Mouse (Mus musculus) cerebellum, postnatal 4 days (tissue): ENCODE data around the gene Smlr1.

Source experiments
- DNase-seq, 2 experiments: peaks; one replicate each; pipeline ENCODE4 v3.0.0; 2022; ENCODE audit warnings: low spot score in 2 of 2, mixed read lengths in 1 of 2

Gene Smlr1

DNA sequence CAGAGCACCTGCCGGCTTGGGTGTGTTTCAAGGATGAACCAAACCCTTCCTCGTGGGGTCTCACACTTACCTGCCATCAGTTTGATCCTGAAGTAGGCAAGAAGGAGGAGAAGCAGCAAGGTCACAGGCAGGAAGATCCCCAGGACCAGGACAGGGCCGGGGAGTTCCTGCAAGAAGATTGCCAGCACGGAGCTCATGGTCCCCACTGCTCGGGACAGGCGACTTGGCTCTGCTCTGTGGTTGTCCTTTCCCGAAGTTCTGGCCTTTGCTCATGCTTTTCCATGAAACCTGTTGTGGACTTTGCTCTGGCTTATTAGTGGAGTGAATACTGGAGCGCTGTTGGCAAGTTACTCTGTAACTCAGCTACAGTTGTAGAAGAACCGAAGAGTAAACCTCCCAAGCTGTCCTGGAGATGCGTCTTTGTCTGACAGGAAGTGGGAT lies at the start of gene Smlr1:
Gene Smlr1 (minus strand): TSS at position 377 of the 441 bp plus-strand sequence.
- DNase-seq = no peak

DNA sequence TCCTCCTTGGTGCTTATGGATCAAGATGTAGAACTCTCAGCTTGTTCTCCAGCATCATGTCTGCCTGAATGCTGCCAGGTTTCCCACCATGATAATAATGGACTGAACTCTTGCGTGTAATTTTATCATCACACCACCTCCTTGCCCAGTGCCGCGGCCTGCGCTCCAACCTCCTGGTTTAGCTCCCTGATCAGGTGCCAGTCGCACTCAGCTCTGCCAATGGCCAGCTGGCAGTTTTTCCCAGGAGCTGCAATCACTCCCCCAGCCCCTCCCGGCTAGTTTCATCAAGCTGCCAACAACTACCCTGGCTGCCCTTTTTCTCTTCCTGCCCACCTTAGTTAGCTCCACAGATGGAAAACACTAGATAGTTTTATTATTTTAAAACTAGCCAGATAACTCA lies 48.8 kb upstream of the Smlr1 start:
- peak; percentile 28 to 67 for DNase-seq

DNA sequence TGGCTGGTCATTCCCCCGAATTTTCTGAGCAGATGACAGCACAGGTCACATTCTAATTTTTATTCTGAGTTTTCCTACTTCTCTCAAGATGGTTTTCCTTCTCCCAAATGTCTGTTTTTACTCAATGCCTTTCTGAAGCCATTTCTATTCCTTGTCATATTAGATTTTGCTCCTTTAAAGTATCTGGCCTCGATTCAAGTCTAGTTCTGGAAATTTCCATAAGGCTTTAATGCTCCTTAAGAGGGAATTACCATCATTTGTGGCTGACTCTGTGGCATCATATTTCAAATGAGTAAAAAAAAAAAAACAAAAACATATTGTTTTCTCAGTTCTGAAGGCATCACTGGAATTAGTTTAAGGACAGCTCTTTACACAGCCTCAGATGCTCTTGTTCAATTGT lies 44.0 kb upstream of the Smlr1 start:
- no peak for DNase-seq

DNA sequence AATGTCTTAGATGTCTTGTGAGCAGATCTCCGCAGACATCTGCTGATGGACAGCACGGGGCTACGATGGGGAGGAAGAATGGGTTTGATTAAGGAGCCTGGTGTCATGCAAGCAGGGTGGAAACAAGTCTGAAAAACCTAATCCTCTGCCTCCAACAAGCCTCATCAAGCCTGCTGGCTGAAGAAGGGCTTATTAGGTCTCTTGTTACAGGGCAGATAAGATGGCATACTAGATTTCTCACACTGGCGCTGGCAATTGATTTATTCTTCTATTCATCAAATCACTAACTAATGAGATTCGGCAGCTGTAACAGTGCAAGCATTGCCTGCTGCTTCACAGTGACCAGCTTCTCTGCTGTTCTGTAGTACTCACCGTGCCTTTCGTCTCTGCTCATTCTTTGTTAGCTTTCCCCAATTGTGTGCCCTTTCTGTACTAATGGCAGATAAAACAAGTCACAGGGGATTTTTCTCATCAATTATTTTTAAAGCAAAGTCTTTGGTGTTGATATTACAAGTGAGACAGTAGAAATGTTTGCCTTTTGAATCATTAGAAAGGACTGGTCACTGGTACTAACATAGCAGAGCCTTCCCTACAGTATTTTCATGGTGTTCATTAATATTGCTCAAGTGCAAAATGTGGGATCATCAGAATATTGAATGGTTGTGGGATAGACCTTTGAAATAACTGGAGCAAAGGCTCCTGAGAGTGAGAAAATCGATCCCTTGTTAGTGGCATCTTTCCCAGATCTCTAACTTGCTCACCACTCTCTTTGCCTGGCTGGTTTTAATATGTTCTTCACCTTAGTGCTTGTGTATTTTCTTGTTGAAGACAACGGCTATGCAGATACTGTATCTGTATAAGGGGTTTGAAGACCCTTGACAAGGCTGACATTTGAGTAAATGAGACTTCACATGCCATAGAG lies 35.5 kb upstream of the Smlr1 start:
- DNase-seq = no peak

DNA sequence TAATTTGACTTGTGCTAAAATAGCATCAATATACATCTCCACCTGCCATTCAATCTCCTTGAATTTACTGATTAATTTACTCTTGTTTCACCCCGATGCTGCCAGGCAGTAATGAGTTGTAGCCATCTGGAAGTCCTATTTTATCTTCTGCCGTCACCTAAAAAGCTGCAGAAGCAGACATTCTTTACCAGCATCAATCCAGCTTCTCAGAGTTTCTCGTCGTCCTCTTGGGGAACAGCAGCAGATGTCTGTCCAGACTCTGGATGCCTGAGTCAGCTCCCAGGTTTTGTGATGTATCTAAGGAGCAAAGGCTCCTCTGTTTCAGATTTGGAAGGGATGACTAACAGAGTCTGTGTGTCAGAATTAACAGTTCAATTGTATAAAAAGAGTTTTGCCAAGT lies 16.9 kb upstream of the Smlr1 start:
- no peak for DNase-seq

DNA sequence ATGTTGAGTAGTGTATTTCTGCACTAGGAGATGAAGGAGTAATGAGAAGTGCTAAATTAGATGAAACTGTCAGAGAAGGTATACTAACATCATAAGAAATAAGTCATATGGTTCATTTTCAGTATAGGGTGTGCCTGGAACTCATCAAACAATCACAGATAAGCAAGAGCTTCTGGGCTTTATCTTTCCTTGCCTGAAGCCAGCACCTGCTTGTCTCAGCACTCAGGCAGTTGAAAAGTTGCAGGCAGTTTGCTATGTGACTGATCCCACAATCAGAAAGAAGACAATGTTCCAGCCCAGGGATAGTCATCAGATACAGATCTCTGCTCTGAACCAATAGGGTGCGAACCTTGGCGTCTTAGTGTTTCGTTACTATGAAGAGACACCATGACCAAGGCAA lies 5.0 kb upstream of the Smlr1 start:
- DNase-seq = no peak

DNA sequence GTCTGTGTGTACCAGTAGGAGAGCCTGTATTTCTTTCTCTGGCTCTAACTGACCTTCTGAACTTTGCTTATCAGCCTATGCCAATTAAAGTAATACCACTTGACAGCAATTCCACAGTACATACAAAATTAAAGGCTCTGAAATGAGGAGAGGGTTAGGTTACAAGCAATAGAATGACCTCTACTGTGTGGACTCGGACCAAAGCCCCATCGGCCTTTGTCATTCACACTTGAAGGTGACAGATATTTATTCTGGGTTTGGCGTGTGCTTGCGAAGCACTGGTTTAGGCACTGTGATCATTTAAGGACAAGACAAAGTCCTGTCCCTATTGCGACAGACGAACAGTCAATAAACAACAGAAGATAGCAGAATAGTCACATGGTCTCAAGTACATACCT lies 3.7 kb upstream of the Smlr1 start:
- DNase-seq = no peak

DNA sequence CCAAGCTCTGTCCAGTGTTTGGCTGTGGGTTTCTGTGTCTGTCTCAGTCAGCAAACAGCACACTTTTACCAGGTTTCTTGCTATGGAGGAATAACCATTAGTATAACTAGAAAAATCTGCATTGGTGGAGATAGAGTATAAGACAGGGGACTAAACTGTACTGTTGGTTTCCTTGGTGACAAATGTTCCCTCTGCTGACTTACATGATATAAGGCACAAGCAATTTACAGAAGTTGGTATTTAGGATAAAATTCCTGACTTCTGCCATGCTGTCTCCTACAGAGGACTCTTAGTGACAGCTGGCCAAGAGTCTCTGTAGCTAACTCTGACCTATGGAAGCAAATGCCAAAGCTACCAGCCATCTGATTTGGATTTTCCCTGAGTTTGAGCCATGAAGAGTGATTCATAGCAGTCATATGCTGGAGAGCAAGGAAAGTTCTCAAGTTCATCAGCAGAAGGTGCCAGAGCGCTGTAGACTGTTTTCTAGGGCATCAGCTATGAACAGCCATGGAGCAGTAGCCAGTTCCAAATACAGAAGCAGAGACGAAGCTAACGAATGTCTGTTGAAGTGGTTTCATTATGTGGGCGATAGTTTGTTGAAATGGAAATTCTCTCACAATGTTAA lies 3.2 kb upstream of the Smlr1 start:
- DNase-seq = peak in 1 of 2 experiments; percentile 6

DNA sequence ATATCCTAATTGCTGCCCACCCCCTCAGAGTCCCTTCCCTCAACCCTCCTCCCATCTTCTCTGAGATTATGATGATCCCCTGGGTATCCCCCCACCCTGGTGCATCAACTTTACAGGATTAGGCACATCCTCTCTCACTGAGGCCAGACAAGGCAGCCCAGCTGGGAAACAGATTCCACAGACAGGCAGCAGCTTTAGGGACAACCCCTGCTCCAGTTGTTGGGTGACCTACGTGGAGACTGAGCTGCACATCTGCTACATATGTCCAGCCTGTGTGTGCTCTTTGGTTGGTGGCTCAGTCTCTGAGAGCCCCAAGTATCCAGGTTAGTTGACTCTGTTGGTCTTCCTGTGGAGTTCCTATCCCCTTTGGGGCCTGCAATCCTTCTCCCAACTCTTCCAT lies 2.7 kb upstream of the Smlr1 start:
- DNase-seq = no peak

DNA sequence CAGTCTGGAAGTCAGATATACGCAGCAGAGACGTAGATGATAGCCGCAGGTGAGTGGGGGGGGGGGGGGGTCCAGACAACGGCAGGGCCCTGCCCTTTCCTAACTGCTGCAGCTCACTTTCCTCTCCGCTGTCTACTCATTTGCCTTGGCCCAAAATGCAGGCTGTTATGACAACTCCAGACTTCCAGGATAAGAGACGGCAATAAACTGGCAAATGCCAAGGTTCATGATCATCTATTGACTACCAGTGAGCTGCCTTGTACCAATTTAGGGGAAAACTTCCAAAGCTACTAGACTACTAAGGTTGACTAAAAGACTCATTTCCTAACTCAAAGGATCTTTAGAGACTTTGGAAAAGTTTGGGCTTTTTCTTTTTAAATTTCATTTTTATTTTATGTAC lies 554 bp upstream of the Smlr1 start:
- no peak for DNase-seq

DNA sequence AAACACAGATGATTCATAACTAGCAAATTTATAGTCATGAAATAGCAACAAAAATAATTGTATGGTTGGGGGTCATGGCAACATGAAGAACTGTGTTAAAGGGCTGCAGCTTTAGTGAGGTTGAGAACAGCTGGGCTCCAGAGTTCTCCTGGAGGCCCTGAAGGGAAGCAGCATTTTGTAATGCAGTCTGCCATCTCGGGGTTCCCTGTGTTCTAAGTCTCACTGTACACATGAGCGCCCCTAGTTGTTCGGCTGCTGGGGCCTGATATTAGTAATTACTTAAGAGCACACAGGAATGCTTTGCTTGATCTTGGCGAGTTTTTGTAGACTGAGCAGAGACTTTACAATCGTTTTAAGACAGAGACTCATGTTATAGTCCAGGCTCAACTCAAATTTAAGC lies 1.6 kb downstream of the Smlr1 start:
- no peak for DNase-seq

DNA sequence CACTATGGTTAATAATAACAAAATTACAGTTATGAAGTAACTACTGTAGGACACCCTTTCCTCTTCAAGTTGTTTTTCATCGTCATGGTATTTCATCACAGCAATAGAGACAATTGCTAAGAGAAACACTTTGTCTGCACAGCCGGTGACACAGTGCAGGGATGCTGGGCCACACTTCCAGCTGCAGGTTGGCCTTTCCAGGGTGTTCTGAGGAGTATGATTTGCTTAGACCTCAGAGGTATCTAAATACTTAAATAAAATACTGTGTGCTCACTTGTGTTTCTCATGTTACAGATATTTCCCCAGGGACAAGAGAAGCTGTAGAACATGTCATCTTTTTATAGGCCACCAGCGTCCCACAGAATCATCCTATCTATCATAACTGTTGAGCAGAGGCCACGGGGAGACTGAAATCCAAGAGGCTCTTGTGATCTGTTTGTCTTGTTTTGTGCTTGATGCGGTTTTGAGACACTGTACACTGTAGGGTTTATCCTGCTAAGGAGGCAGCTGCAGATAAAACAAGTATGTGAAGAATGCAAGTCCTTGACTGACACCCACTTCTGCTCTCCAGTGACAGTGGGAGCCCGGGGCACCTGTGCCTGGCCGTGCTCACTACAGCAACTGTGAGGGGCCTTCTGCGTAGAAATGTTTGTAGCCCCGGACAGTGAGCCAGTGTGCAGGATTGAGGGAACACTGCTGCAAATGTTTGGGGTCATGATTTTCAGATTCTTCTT lies 2.4 kb downstream of the Smlr1 start:
- DNase-seq = no peak

DNA sequence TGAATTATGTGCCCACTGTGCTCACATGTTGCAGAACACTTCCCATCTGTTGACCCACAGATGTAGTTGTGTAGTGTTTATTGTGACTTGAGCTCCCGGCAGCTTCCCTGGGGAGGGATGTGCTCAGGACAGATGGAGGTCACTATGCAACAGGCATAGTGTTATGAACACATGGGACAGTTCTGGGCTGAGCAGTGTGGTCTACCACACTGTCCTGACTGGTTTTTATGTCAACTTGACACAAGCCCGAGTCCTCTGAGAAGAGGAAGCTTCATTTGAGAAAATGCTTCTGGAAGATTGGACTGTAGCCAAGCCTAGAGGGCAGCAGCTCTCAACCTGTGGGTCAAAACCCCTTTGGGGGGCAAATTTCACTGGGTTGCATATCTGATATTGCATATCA lies 3.0 kb downstream of the Smlr1 start:
- no peak for DNase-seq

DNA sequence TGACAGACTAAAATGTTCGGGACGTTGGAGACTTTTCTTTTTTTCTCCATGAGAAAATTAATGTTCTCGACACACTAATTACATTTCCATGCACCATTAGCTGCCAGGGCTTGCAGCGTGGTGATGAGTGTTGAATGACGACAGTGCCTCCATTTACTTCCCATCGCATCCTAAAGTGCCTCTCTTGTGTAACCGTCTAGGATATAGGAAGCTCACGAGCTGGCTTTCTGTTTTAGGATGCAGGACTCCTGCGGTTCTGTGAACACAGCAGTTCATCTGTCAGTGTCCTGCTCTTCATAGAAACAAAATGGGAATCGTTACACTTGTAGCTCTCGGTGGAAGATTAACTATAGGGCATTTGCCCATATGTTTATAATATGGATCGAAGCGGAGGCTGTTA lies 4.7 kb downstream of the Smlr1 start:
- no peak for DNase-seq

DNA sequence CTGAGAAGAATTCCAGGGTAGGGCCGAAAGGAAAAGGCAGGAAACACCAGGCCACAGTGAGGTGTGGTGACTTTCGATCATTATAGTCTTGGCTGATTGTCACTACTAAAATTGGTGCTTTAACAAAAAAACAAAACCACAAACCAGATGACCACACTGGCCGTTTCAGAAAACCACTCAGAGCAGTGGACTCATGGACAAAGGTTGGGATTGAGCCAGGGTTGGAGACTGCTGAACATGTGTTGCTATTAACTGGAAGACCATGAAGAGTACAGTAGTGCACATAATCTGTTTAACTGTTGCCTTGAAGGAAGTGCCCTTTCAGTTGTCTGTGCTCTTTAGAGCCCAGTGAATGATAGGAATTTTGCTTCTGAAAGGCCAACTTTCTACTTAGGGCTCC lies 8.9 kb downstream of the Smlr1 start:
- no peak for DNase-seq

DNA sequence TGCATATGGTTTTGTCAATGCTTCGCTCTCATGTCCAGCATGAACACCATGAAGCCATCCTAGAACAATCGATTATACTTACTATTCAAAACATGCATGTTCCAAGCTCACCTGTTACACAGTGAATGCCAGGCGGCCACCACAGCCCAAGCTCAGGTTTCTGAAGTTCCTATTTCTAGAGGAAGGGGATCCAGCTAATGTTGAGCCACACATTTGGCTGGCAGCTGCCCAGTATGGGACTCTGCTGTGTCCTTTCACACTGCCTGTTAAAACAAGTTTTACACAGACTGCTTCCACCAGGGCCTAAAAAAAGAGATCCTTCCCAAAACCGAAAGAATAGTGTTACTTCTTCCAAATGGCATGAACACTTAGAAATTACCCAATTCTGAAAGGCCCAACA lies 9.4 kb downstream of the Smlr1 start:
- DNase-seq = no peak

DNA sequence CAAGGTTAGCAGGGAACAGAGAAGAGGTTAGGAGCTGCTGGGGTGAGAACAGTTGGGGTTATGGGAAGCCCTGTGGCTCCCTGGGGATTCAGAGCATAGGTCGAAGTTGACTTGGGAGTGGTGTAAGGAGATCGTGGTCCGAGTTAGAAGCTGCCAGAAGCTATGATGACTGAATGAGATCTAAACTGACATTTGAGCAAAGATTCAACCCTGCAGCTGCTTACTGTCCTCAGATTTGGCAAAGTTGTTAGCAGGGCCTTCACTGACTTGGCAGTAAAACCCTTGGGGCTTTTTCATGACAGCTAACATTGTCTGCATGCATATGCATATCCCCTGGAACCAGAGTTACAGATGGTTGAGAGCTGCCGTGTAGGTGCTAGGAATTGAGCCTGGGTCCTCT lies 9.9 kb downstream of the Smlr1 start:
- no peak for DNase-seq

DNA sequence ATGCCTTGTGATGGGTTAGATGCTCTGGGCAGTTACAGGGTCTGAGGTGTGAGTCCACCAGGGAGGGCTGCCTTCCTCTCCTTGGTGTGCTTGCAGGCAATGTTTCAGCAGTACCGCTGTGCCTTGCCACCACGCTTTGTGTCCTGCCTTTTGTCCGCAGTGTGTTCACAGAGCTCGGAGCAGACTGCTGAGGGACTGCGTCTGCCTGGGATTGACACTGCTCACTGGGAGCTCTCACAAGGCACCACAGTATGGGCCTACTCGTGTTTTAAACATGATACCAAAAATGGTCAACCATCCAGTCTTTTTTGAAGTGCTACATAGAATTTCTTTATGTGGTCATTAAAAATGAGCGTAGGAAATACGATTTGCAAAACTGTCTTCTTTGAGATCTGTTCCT lies 12.3 kb downstream of the Smlr1 start:
- no peak for DNase-seq

DNA sequence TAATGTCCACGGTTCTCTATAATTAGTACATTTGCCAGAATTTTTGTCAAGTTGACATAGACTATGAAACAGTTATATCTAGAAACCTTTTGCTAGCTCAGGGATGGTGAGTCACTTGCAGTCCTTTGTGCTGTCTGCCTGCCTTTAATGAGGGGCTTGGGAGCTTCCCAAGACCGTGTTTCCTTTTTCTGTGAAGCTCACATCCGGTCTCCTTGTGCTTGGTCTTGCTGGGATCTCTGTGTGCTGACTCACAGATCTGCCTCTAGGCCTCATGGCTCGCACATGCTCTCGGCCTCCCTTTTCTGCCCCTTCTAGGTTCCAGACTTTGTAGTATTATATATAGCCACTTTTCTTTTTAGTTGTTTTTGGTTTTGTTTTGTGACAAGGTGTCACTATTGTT lies 15.6 kb downstream of the Smlr1 start:
- DNase-seq = no peak

DNA sequence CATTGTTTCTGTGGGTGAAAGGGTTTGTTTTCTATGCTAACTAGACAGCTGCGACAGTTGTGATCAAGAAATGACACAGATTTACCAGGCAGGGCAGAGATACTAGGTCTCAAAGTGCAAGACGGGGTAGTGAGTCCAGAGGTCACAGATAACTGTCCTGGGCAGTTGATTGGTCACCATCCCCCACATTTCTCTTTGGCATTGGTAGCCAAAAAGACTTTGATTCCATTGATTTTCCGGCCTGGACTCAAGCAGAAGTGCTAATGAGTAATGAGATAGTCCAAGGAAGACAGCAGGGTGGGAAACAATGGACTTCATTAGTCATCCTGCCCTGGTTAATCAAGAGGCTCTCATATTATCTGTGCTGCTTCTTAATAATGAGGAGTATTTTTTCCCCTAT lies 16.1 kb downstream of the Smlr1 start:
- DNase-seq = no peak

DNA sequence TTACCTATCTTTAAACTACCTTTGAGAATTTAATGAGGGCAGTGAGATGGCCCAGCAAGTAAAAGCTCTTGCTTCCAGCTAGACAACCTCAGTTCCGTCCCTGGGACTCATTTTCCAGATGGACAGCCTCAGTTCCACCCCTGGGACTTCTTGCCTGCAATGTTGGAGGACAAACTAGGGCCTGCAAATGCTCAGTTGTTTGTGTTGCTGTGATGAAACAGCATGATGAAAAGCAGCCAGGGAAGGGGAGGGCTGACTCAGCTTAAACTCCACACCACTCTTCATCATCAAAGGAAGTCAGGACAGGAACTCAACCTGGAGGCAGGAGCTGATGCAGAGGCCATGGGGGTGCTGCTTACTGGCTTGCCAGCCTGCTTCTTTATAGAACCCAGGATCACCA lies 22.2 kb downstream of the Smlr1 start:
- no peak for DNase-seq

DNA sequence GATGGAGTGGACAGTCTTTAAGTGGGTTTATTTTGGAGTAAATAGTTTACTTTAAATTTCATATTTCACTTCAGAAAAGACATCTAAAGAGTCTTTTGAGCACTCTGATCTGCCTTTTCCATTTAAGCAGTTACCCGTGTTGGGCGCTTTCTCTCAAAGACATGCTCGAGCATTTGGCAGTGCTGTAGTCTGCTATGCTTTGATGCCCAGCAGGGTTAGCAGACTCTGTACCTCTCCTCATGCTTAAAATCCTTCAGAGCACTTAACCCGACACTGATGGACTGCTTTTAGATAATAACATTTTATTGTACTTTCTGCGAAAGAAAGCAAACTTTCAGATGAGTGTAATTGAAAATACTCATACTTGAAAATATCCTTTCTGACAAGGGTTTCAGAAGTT lies 32.8 kb downstream of the Smlr1 start:
- DNase-seq = no peak
